In genomic region chr13:23764324-23765171, GRCm38 (mm10) we compare ENCODE assay signal across 8 mouse cellular contexts. TPM values are rescaled to one million over a fixed set of nuclear protein-coding genes. Genes with fewer than 3 reads are reported as not detected.
DNase-seq lines count a peak whose midpoint lies in the region; ATAC-seq and TF ChIP-seq lines count a peak whose summit lies in the region.

No protein-coding gene starts in this region.

- DNase-seq in cerebellum, adult 2 months = no peak
- no peak for DNase-seq in cerebellum, adult 11 months
- peak; percentile 25 for DNase-seq in A20 (ENCODE audit: low read depth, low spot score)
- peak; percentile 56 for DNase-seq in forebrain, embryonic 10.5 days (ENCODE audit: extremely low spot score, low spot score)
- peak; percentile 67 for DNase-seq in liver, embryonic 11.5 days (ENCODE audit: low spot score)
- no peak for DNase-seq in ovary, adult 18-20 months (ENCODE audit: low spot score)
- no peak for DNase-seq in urinary bladder, adult 18-20 months (ENCODE audit: low spot score in 2 of 2)
- no peak for DNase-seq in layer of hippocampus, postnatal 36 days

- no peaks in the 10 kb centered on the region; the same call in 1 of the 2 replicates for H3K4me1 ChIP-seq in cerebellum, adult 2 months (ENCODE audit: control insufficient read depth, insufficient read depth, low read length)
- peaks cover 43% of the 10 kb centered on the region for H3K4me1 ChIP-seq in forebrain, embryonic 10.5 days
- peaks cover 32% of the 10 kb centered on the region for H3K4me1 ChIP-seq in liver, embryonic 11.5 days (replicated peaks; ENCODE audit: control insufficient read depth, insufficient read depth, low read length)

- H3K27ac ChIP-seq in cerebellum, adult 2 months (ENCODE audit: insufficient read depth, low read length) = no peak overlapping the region
- peak overlapping the region; percentile 91 for H3K27ac ChIP-seq in forebrain, embryonic 10.5 days
- peak overlapping the region; percentile 99 for H3K27ac ChIP-seq in liver, embryonic 11.5 days (ENCODE audit: low read depth, low read length)

- 46% methylated on average over 12 of the region's 12 CpGs for WGBS in cerebellum, adult 2 months
- WGBS in forebrain, embryonic 10.5 days = 33% methylated on average over 12 of the region's 12 CpGs
- WGBS in liver, embryonic 11.5 days = 26% methylated on average over 12 of the region's 12 CpGs

- H3K27me3 ChIP-seq in cerebellum, adult 2 months (ENCODE audit: control insufficient read depth, insufficient read depth, low read length) = no peaks in the 10 kb centered on the region
- no peaks in the 10 kb centered on the region for H3K27me3 ChIP-seq in forebrain, embryonic 10.5 days (ENCODE audit: poor library complexity, severe bottlenecking)
- H3K27me3 ChIP-seq in liver, embryonic 11.5 days (replicated peaks; ENCODE audit: control insufficient read depth, insufficient read depth, low read length) = no peaks in the 10 kb centered on the region

- no peak for TF ChIP-seq CTCF in cerebellum, adult 2 months (IDR thresholded peaks at IDR 0.05; ENCODE audit: borderline replicate concordance, insufficient read depth, low read depth, low read length)

- peak overlapping the region; percentile 84 for H3K4me2 ChIP-seq in liver, embryonic 11.5 days

- no peaks in the 10 kb centered on the region for H3K36me3 ChIP-seq in forebrain, embryonic 10.5 days (replicated peaks)
- no peaks in the 10 kb centered on the region for H3K36me3 ChIP-seq in liver, embryonic 11.5 days (ENCODE audit: control insufficient read depth, insufficient read depth, low read length)

- peak overlapping the region; percentile 70 for H3K4me3 ChIP-seq in cerebellum, adult 2 months (replicated peaks; ENCODE audit: insufficient read depth, low read depth, low read length)
- H3K4me3 ChIP-seq in forebrain, embryonic 10.5 days = peak overlapping the region; percentile 61
- H3K4me3 ChIP-seq in liver, embryonic 11.5 days (ENCODE audit: low read depth, low read length) = peak overlapping the region; percentile 56

- H3K9me3 ChIP-seq in forebrain, embryonic 10.5 days = no peaks in the 10 kb centered on the region
- H3K9me3 ChIP-seq in liver, embryonic 11.5 days (ENCODE audit: control insufficient read depth, low read length) = no peaks in the 10 kb centered on the region

- peak; percentile 22; the same call in 1 of the 2 replicates for ATAC-seq in liver, embryonic 11.5 days (replicated peaks; ENCODE audit: low FRiP score)

- TF ChIP-seq POLR2A in cerebellum, adult 2 months (IDR thresholded peaks at IDR 0.05; ENCODE audit: borderline replicate concordance, insufficient read depth, low read length) = no peak

- peak overlapping the region; percentile 83 for H3K9ac ChIP-seq in liver, embryonic 11.5 days (ENCODE audit: low read depth, low read length)

RNA-seq across cellular contexts. Expression of gene Hist1h1a, which starts 1.1 kb away (rescaled TPM):
- polyA plus RNA-seq in cerebellum, adult 2 months (2012; rRNA removed) = 0.52 TPM in 1 of 2 replicates, not detected in the other
- polyA plus RNA-seq in forebrain, embryonic 10.5 days (2016; fragmentation: Nextera tagmentation; extraction: Ambion mirVana) = 2.6 and 3.3 TPM in 2 replicates
- 2.8 and 3.9 TPM in 2 replicates for polyA plus RNA-seq in liver, embryonic 11.5 days (2014; fragmentation: Nextera tagmentation; extraction: Ambion mirVana)
- 10 to 100 TPM; 17.0 to 19.5 TPM for total RNA-seq in layer of hippocampus, postnatal 36 days (2021)

RNA-seq across cellular contexts. Expression of gene Hist1h3a, which starts 2.4 kb away (rescaled TPM):
- 0.43 and 1.2 TPM in 2 replicates for polyA plus RNA-seq in cerebellum, adult 2 months (2012; rRNA removed)
- 2.2 and 3.6 TPM in 2 replicates for polyA plus RNA-seq in forebrain, embryonic 10.5 days (2016; fragmentation: Nextera tagmentation; extraction: Ambion mirVana)
- 4.2 and 8.8 TPM in 2 replicates for polyA plus RNA-seq in liver, embryonic 11.5 days (2014; fragmentation: Nextera tagmentation; extraction: Ambion mirVana)
- 10 to 100 TPM; 37.3 to 46.3 TPM for total RNA-seq in layer of hippocampus, postnatal 36 days (2021)

RNA-seq across cellular contexts. Expression of gene Hist1h4a, which starts 3.5 kb away (rescaled TPM):
- 3.5 and 4.7 TPM in 2 replicates for polyA plus RNA-seq in cerebellum, adult 2 months (2012; rRNA removed)
- polyA plus RNA-seq in forebrain, embryonic 10.5 days (2016; fragmentation: Nextera tagmentation; extraction: Ambion mirVana) = 0.69 TPM in 1 of 2 replicates, not detected in the other
- polyA plus RNA-seq in liver, embryonic 11.5 days (2014; fragmentation: Nextera tagmentation; extraction: Ambion mirVana) = 0.57 TPM in 1 of 2 replicates, not detected in the other
- 10 to 100 TPM; 35.4 to 47.1 TPM for total RNA-seq in layer of hippocampus, postnatal 36 days (2021)

RNA-seq across cellular contexts. Expression of gene Trim38, which starts 5.2 kb away (rescaled TPM):
- 0.08 and 0.10 TPM in 2 replicates for polyA plus RNA-seq in cerebellum, adult 2 months (2012; rRNA removed)
- 0.10 and 0.12 TPM in 2 replicates for polyA plus RNA-seq in forebrain, embryonic 10.5 days (2016; fragmentation: Nextera tagmentation; extraction: Ambion mirVana)
- not detected in 2 replicates for polyA plus RNA-seq in liver, embryonic 11.5 days (2014; fragmentation: Nextera tagmentation; extraction: Ambion mirVana)
- under 1 TPM in 1 of 2 experiments, not detected in 1; 0.18 TPM for total RNA-seq in layer of hippocampus, postnatal 36 days (2021)

RNA-seq across cellular contexts. Expression of gene Hist1h4b, which starts 7.7 kb away (rescaled TPM):
- 4.8 and 5.4 TPM in 2 replicates for polyA plus RNA-seq in cerebellum, adult 2 months (2012; rRNA removed)
- polyA plus RNA-seq in forebrain, embryonic 10.5 days (2016; fragmentation: Nextera tagmentation; extraction: Ambion mirVana) = 2.5 and 4.5 TPM in 2 replicates
- polyA plus RNA-seq in liver, embryonic 11.5 days (2014; fragmentation: Nextera tagmentation; extraction: Ambion mirVana) = 4.0 TPM in 2 replicates
- total RNA-seq in layer of hippocampus, postnatal 36 days (2021) = 10 to 100 TPM; 83.9 to 89.6 TPM

Comparison
In these comparisons a context has a peak if more than half of its experiments do, and no peak if none do; other contexts are left out.
1. DNase-seq: peak in A20 (single experiment), forebrain, embryonic 10.5 days (single experiment) and liver, embryonic 11.5 days (single experiment); none in cerebellum, adult 2 months (0 of 2), cerebellum, adult 11 months (single experiment), ovary, adult 18-20 months (single experiment), urinary bladder, adult 18-20 months (0 of 2) and layer of hippocampus, postnatal 36 days (0 of 2).
2. Peak in every context shown above with its lines, with median percentiles within 50 percentile points of each other: H3K4me3 ChIP-seq.